Mouse (Mus musculus): ENCODE results near the gene Rnf141.

Rnf141 gene

GRCm38 (mm10) chr7:110794722-110795121 lies 49.5 kb downstream of the Rnf141 start:
- DNase-seq (ENCODE audit: low spot score) = no peak

DNA sequence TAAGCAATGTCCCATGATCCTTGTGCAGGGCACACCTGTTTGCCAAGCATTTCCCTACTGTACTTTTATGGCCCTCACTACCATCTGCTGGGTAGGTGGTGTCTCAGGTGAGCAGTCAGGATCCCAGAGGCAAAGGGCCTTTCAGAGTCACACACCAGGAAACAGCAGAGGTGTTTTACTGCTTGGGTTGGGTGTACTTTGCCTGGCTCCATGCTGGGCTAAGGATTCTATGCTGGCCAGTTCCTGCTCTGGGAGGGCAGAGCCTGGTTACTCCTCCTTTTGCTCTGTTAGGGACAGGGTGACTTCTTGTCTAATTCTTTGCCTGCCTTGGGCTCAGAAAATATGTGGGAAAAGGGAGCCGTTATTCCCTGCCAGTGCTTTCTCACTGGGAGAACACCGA lies 51.4 kb downstream of the Rnf141 start:
- no peak for DNase-seq (ENCODE audit: low spot score)

DNA sequence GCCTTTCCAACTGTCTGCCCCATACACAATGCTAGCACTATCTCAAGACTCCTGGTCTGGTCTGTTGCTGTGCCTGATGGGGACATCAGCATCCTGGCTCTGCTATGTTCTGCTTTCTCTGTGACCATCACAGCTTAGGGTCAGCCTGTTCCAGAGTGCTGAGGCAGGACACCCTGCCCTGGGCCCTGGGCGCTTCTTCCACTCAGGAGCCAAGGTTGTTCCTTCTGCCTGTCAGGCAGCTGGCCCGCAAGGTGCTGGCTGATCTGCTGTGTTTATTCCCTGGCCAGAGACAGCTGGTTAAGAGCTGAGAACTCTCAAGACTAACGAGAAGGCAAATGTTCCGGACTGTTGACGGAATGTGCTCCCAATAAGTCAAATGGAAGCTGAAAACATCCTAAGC lies 52.1 kb downstream of the Rnf141 start:
- no peak for DNase-seq (ENCODE audit: low spot score)

- DNase-seq (ENCODE audit: low spot score) = no peak
Observed at GRCm38 (mm10) chr7:110790878-110791277, 53.4 kb downstream of the Rnf141 start.

GRCm38 (mm10) chr7:110787310-110787709 lies 56.9 kb downstream of the Rnf141 start:
- no peak for DNase-seq (ENCODE audit: low spot score)

- no peak for DNase-seq (ENCODE audit: low spot score)
Observed at GRCm38 (mm10) chr7:110785741-110786146, 58.5 kb downstream of the Rnf141 start.

DNA sequence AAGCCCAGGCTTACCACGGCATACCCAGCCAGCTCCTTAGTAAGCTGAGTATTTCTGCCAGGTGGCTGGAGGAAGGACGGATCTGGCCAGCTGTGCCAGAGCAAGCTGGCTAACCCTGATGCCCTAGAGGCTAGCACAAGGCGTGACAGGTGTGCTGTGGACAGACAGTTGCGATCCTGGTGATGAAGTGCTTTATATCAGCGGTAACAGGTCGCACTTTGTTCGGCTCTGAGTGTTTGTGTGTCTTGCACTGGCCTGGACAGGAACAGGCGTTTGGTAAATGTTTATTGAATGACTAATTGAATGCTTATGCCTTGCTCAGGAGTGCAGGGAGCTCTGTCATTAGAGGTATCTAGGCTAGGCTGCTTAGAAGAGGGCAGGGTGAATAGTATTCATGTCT lies 59.3 kb downstream of the Rnf141 start:
- no peak for DNase-seq (ENCODE audit: low spot score)

DNA sequence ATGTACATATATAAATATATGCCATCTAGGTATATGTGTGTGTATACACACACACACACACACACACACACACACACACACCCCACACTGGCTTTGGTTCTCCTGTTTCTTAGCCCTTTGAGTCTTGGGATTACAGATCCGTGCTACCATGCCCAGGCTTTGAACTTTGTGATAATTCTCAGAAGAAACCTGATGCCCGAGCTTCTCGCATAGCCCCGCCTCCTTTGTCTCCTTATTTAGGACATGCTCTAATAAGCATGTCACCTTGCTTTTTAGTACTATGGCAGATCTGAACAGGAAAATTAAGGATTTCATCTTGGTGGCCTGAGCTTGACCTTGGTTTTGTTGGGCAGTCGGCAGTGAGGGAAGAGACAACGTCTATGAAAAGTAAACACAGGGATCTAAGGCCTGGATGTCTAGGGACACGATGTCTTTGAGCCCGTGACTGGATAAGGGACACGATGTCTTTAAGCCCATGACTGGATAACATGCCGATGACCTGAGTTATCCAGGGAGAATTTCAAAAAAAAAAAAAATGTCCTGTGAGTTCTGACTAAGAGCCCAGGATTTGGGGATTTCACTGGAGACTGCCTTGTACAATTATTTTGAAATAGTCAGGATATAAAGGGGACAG lies 61.3 kb downstream of the Rnf141 start:
- no peak for DNase-seq (ENCODE audit: low spot score)

- peak; percentile 56 for DNase-seq (ENCODE audit: low spot score)
Observed at GRCm38 (mm10) chr7:110782135-110782534, 62.1 kb downstream of the Rnf141 start.

DNA sequence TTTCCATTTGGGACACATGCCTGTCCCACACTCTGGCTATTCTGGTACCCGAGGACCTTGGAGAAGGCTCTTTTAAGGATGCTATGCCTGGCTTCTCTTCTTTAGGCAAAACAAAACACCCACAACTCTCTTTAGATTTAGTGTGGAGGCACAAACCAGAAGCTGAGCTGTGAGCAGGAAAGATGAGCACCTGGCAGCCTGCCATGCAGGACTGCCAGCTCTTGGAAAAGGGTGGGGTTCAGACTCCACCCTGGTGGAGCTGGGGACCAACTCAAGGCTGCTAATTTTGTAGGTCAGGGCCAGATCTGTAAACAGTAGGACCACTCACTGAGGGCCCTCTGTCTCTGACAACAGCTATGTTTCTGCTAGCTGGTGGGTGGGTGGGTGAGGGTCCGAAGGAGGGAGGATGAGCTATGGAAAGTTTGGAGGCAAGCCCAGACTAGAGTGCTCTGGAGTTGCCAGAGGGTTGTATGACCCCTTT lies 63.0 kb downstream of the Rnf141 start:
- DNase-seq (ENCODE audit: low spot score) = peak; percentile 83

- DNase-seq (ENCODE audit: low spot score) = no peak
Observed at GRCm38 (mm10) chr7:110780520-110780919, 63.7 kb downstream of the Rnf141 start.

DNA sequence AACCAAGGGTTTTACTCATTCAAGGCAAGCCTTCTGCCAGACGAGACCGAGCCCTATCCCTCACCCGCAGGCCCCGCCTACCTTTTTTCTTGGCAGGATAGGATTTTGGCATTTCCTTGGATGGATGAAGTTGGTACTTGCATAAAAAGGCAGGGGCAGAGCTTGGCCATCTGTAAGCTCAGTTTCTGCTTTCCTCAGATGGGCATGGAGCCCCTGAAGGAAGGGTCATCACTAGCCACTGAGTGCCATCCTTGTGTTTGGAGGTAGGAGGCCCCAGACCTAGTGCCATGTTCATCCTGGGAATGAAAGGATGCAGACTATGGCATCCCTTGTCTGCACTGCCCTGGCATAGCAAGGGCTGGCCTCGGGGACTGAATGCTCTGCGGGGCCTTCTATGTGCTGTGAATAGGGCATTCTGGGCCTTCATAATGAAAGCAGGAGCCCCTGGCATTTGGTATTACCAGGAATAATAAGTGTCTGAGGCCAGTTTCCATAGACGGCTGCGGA lies 64.6 kb downstream of the Rnf141 start:
- no peak for DNase-seq (ENCODE audit: low spot score)

- peak; percentile 56 for DNase-seq (ENCODE audit: low spot score)
Observed at GRCm38 (mm10) chr7:110778933-110779332, 65.3 kb downstream of the Rnf141 start.

GRCm38 (mm10) chr7:110777146-110778001 lies 66.9 kb downstream of the Rnf141 start:
- no peak for DNase-seq (ENCODE audit: low spot score)

DNA sequence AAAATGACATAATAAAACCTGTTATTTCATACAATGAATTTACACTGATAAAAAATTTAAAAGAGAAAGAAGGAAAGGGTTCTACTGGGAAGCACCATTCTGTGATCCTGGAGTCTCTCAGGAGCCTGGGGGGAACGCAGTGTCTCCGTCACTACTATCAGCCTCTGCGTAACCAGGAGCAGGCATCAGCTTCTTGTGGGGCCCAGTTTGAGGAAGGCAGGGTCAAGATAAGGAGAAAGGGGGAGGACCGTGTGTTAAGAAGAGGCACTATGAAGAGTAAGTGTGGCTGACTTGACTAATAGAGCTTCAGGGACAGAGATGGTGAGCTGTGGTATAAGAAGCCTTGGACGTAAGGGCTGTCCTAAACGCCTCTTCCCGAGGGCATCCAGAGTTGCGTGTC lies 69.6 kb downstream of the Rnf141 start:
- DNase-seq (ENCODE audit: low spot score) = peak; percentile 87

DNA sequence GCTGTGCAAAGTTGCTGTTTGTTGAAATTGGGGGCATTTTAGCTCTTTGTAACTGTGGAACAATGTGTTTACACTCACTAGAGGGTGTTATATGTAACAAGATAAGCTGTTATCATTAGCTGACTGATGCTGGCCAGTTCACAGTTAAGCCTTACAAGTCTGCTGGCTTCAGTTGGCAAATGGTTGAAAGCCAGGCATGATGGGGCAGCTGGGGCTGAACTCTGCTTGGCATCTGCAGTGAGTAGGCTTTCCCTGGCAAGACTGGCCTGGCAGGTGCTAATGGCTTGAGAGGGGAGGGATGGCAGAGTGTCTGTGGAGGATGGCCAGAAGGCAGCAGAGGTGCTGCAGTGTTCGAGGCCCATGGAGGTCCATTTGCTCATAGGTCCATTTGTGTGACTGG lies 70.2 kb downstream of the Rnf141 start:
- DNase-seq (ENCODE audit: low spot score) = peak; percentile 57

DNA sequence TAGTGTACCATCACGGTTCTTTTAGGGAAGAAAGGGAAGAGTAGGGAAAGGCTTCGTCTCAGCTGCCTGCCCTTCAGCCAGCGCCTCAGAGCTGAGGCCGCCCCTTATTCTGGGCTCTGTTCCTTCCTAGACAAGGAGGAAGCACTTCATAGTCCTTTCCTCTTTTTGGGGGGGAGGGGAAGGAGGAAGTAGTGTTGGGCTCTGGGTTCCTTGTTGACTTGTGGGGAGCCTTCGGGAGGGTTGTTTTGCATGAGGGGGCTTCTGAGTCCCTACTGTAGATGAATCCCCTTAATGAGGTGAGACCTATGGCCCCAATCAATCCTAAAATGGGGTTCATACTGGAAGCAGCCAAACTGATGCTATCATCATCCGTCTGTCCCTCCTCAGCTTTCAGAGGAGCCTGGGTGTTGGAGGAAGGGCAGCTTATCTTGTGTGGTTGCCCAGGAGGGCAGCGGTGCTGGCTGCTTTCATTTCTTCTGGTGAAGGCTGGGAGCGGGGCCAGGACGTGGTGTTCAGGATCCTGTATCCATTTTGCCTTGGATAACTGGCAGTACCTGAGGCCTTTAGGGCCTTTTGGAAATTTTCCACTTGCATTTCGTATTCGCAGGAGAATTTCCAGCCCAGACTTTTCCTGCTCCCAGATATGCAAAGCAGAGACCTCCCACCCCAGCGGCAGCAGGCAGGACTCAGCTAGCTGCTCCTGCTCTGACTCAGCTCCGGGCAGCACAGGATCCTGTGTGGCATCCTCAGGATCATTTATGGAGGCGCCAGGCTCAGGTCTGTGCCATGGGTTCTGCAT lies 70.9 kb downstream of the Rnf141 start:
- peak; percentile 66 for DNase-seq (ENCODE audit: low spot score)

- DNase-seq (ENCODE audit: low spot score) = no peak
Observed at GRCm38 (mm10) chr7:110772343-110772742, 71.9 kb downstream of the Rnf141 start.

GRCm38 (mm10) chr7:110770949-110771348 lies 73.3 kb downstream of the Rnf141 start:
- DNase-seq (ENCODE audit: low spot score) = peak; percentile 54

GRCm38 (mm10) chr7:110769094-110769493 lies 75.2 kb downstream of the Rnf141 start:
- peak; percentile 47 for DNase-seq (ENCODE audit: low spot score)

- DNase-seq (ENCODE audit: low spot score) = no peak
Observed at GRCm38 (mm10) chr7:110768451-110769064, 75.7 kb downstream of the Rnf141 start.

DNA sequence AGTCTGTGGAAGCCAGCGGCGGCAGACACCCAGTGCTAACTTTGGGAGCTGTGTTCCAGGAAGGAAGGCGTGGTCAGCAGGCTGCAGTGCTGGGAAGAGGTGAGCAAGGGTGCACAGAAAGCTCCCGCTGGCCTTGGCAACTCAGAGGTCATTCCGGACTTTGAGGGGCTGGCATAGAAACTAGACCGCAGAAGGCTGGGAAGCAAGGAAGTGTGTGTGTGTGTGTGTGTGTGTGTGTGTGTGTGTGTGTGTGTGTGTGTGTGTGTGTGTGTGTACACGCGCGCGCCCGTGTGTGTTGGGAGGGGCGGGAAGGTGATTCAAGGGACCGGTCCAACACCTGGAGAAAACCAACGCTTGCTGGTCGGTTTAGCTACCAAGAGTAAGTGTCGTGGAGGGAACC lies 76.3 kb downstream of the Rnf141 start, which contains the start of gene Ampd3:
Gene Ampd3 (plus strand): TSS at position 206 of the 400 bp plus-strand sequence.
- DNase-seq (ENCODE audit: low spot score) = no peak
